Mouse (Mus musculus): ENCODE measurements around the gene Dagla. TPM values are rescaled to one million over a fixed set of nuclear protein-coding genes. Genes with fewer than 3 reads are reported as not detected.

Gene Dagla
- 1.7 and 1.9 TPM in 2 replicates for polyA plus RNA-seq (2016; fragmentation: Nextera tagmentation; extraction: Ambion mirVana)

DNA sequence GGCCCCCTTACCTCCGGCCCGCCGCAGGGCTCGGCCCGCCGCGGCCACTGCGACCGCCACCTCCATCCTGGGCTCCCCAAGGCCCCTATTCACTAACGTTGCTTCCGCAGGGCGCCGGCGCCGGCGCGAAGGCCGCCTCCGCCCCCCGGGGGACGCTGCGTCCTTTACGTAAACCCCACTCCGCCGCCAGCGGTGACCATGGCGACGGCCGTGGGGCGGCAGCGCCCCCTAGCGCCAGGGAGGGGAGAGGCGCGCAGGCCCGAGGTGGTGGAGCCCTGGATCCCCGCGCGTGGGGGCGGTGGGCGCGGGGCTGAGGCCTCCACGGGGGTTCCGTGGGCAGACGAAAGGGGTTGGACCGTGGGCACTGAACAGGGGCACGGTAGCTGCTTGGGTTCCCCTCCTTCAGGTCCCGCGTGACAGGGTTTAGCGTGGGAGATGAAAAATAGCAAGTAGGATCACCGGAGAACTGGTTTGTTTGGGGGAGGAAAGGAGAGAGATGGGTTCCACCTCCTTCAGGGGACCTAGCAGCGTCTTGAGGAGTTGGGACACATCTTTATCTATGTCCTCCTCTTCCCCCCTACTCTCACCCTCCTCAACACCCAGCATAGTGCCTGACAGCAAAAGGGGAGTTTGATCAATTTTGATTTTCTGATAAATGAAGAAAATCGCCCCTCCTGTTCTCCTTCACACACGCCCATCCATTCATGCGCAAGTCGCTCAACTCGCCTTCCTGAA, at the start of gene Dagla:
Gene Dagla (minus strand): TSS at position 68 of the 735 bp plus-strand sequence.
- 8% methylated on average over 56 of the region's 56 CpGs for WGBS
- Histone ChIP-seq H3K27ac (peak within 1 kb of the TSS; percentile 87), H3K4me1 (peaks cover 29% of the 10 kb centered on the region), H3K27me3 (ENCODE audit: poor library complexity, severe bottlenecking) (peaks cover 65% of the 10 kb centered on the region), H3K9me3 (no peaks in the 10 kb centered on the region), H3K4me3 (peak within 1 kb of the TSS; percentile 78), H3K36me3 (replicated peaks) (no peaks in the 10 kb centered on the region)
- peak; percentile 77 for DNase-seq (ENCODE audit: extremely low spot score, low spot score)

DNA sequence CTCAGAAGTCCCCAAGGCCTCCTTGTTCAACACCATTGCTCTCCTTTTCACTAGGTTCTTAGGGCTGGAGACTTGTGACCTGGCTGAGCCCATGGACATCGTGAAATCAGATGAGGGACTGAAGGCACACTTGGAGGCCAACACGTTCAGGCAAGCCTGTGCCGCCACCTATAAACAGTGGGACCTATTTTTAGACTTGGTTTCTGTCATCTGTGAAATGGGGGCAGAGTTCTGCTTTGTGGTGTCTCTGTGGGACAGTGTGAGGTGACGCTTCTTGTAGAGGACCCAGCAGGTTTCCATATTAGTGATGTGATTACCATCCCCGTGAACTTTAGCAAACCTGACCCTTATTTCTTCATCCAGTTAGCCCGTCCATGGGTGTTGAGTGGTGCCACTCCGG, 47.5 kb upstream of the Dagla start:
- Histone ChIP-seq H3K27ac (no peak overlapping the region), H3K36me3 (replicated peaks) (no peaks in the 10 kb centered on the region), H3K4me1 (peaks cover 41% of the 10 kb centered on the region), H3K9me3 (no peaks in the 10 kb centered on the region), H3K4me3 (no peak overlapping the region), H3K27me3 (ENCODE audit: poor library complexity, severe bottlenecking) (peaks cover 2% of the 10 kb centered on the region; the same call in 1 of the 2 replicates)
- DNase-seq (ENCODE audit: extremely low spot score, low spot score): no peak
- WGBS: 93% methylated on average over 7 of the region's 7 CpGs

DNA sequence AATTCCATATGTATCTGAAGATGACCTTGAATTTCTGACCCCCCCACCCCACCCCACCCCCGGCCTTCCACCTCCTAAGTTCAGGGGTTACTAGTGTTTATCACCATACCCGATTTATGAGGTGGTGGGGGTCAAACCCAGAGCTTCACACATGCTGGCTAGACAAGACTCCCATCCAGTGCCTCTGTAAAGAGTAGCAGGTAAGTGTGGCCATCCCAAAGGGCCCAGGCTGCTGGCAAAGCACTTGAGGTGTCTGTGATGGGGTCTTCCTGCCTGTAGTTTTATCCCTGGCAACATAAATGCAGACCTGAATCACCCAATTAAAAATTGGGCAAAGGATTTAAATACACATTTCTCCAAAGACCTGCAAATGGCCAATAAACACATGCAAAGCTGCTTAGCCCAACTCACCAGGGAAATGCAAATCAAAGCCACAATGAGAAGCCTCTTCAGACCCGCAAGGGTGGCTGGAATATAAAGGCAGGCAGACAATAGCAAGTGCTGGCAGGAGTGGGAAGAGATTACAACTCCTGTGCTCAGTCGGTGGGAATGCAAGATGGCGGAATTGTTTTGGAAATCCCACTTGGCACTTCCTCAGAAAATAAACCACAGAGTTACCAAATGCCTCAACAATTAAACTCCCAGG, 43.1 kb upstream of the Dagla start:
- Histone ChIP-seq H3K4me1 (peaks cover 15% of the 10 kb centered on the region), H3K27me3 (ENCODE audit: poor library complexity, severe bottlenecking) (peaks cover 26% of the 10 kb centered on the region), H3K9me3 (no peaks in the 10 kb centered on the region), H3K27ac (no peak overlapping the region), H3K4me3 (no peak overlapping the region), H3K36me3 (replicated peaks) (no peaks in the 10 kb centered on the region)
- WGBS: 42% methylated on average over 5 of the region's 5 CpGs
- no peak for DNase-seq (ENCODE audit: extremely low spot score, low spot score)

DNA sequence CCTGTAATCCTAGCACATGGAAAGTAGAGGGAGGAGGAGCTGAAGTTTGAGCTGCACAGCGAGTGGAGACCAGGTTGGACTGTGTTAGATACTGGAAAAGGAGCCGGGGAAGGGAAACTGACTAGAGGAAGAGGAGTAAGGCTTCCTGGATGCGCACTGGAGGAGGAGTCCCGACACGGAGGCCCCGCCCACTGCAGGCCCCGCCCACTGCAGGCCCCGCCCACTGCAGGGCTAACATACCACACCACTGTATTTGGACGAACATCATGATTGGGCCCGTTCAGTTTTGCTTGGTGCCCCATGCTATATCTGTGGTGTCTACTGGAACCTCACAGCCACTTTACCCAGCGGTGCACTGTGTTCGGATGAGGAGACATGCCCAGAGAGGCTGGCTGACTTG, 41.0 kb upstream of the Dagla start:
- Histone ChIP-seq H3K36me3 (replicated peaks) (no peaks in the 10 kb centered on the region), H3K4me1 (peaks cover 32% of the 10 kb centered on the region), H3K4me3 (no peak overlapping the region), H3K27me3 (ENCODE audit: poor library complexity, severe bottlenecking) (peaks cover 44% of the 10 kb centered on the region), H3K9me3 (no peaks in the 10 kb centered on the region), H3K27ac (no peak overlapping the region)
- 41% methylated on average over 12 of the region's 12 CpGs for WGBS
- DNase-seq (ENCODE audit: extremely low spot score, low spot score): no peak

DNA sequence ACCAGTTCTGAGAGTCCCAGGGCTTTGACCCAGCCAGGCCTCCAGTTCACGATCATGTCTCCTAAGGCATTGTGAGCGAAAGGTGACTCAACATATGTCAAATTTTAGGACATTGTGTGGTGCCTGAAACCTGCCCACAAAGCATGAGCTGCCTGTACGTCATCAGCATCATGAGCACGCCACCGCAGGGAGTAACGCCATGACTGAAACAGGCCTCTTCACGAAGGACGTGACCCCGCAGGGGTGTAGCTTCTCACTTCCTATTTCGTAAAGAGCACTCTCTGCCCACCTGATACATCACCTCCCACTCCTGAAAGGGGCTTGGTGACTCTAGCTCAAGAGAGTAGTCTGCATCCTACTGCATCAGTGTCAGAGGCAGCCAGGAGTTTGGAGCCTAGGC, 39.2 kb upstream of the Dagla start:
- Histone ChIP-seq H3K36me3 (replicated peaks) (no peaks in the 10 kb centered on the region), H3K4me1 (peaks cover 50% of the 10 kb centered on the region), H3K4me3 (no peak overlapping the region), H3K27me3 (ENCODE audit: poor library complexity, severe bottlenecking) (peaks cover 62% of the 10 kb centered on the region), H3K9me3 (no peaks in the 10 kb centered on the region), H3K27ac (no peak overlapping the region)
- no peak for DNase-seq (ENCODE audit: extremely low spot score, low spot score)
- 88% methylated on average over 10 of the region's 10 CpGs for WGBS

DNA sequence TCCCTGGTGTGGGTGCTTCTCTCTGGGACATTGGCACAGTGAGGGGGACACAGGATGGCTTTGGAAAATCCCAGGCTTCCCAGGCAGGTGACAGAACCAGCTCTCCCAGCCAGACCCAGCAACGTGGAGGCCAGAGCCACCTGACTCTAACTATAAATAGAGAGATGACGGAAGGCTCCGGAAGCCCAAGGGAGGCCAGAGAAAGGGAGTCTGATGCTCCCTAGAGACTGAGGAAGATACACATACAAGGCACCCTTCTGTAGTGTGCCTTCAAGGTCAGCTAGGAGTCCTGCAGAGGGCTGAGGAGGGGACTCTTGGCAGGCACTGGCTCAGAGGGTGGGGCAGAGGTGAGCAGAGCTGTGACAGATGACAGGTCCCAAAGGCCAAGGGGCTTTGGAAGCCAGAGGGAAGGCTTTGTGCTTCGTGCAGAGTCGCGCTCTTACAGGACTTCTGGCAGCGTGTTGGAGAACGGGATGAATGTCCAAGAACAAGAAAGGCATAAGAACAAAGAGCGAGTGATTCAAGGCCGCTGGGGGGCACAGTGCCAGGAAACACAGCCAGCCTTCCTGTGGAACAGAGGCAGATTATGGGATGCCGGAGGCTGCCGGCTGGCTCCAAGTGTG, 37.3 kb upstream of the Dagla start:
- Histone ChIP-seq H3K36me3 (replicated peaks) (no peaks in the 10 kb centered on the region), H3K4me1 (peaks cover 54% of the 10 kb centered on the region), H3K4me3 (no peak overlapping the region), H3K27me3 (ENCODE audit: poor library complexity, severe bottlenecking) (peaks cover 68% of the 10 kb centered on the region), H3K27ac (peak overlapping the region; percentile 58; the same call in 1 of the 2 replicates), H3K9me3 (no peaks in the 10 kb centered on the region)
- 66% methylated on average over 12 of the region's 12 CpGs for WGBS
- no peak for DNase-seq (ENCODE audit: extremely low spot score, low spot score)

DNA sequence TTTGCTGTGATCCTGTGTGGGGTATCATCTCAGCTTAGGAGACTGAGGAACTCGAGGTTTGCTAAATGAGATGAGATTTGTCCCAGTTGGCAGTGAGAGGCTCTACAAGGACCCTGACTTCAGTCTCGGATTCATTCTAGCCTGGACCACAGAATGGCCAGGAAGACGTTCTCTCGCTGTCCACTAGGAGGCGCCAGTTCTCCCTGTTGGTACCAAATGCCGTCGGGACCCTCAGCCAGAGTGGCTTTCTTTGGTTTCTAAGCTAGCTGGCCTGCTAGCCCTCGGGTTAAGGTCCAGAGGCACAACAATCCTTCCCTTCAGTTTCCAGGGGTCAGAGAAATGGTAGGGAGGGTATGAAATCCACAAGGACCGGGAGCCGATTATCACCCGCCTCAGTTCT, 36.5 kb upstream of the Dagla start:
- 16% methylated on average over 11 of the region's 11 CpGs for WGBS
- H3K27me3 ChIP-seq (ENCODE audit: poor library complexity, severe bottlenecking): peaks cover 66% of the 10 kb centered on the region
- DNase-seq (ENCODE audit: extremely low spot score, low spot score): peak; percentile 79
- no peaks in the 10 kb centered on the region for H3K9me3 ChIP-seq
- H3K27ac ChIP-seq: no peak overlapping the region; the same call in 1 of the 2 replicates
- no peaks in the 10 kb centered on the region for H3K36me3 ChIP-seq (replicated peaks)
- no peak overlapping the region for H3K4me3 ChIP-seq
- H3K4me1 ChIP-seq: peaks cover 50% of the 10 kb centered on the region

DNA sequence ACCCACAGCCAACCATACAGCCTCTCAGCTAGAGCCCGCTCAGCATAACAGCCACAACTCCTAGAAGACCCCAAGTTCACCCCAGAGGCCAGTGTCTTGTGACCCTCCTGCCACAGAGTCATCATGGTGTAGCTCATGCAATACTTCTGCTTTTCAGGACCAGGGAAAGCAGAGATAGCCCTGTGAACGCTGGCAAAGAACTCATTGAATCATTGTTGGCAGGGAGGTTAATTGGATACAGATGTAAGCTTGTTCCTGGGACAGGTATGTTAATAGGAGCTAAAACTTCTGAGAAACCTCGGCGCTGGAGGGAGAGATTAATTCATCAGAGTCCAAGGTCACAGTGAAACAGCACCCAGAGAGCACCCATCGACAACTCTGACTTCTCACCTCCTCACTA, 36.0 kb upstream of the Dagla start:
- no peak overlapping the region for H3K27ac ChIP-seq
- peaks cover 61% of the 10 kb centered on the region for H3K27me3 ChIP-seq (ENCODE audit: poor library complexity, severe bottlenecking)
- H3K4me3 ChIP-seq: no peak overlapping the region
- H3K4me1 ChIP-seq: peaks cover 45% of the 10 kb centered on the region
- H3K36me3 ChIP-seq (replicated peaks): no peaks in the 10 kb centered on the region
- DNase-seq (ENCODE audit: extremely low spot score, low spot score): no peak
- H3K9me3 ChIP-seq: no peaks in the 10 kb centered on the region
- WGBS: 43% methylated on average over 5 of the region's 5 CpGs

DNA sequence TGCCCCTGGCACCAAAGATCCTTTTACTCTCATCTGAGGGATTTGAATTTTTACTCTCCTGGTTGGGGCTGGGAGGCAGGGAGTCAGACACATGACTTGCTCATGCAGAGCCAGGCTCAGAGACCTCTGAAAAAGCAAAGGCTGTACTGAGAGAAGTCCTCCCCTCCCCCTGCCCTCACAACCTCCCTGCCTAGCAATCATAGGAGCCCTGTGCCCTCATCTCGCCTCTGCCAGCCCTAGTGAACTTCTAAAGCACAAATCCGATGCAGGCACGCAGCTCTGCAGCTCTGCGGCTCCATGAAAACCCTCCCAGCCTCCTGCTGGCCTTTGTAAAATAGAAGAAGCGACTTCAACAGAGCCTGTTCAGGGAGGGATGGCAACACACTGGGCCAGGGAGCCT, 34.6 kb upstream of the Dagla start:
- WGBS: 10% methylated on average over 5 of the region's 5 CpGs
- Histone ChIP-seq H3K9me3 (no peaks in the 10 kb centered on the region), H3K36me3 (replicated peaks) (no peaks in the 10 kb centered on the region), H3K4me3 (no peak overlapping the region), H3K4me1 (peaks cover 48% of the 10 kb centered on the region), H3K27ac (peak overlapping the region; percentile 57; the same call in 1 of the 2 replicates), H3K27me3 (ENCODE audit: poor library complexity, severe bottlenecking) (peaks cover 56% of the 10 kb centered on the region)
- no peak for DNase-seq (ENCODE audit: extremely low spot score, low spot score)

DNA sequence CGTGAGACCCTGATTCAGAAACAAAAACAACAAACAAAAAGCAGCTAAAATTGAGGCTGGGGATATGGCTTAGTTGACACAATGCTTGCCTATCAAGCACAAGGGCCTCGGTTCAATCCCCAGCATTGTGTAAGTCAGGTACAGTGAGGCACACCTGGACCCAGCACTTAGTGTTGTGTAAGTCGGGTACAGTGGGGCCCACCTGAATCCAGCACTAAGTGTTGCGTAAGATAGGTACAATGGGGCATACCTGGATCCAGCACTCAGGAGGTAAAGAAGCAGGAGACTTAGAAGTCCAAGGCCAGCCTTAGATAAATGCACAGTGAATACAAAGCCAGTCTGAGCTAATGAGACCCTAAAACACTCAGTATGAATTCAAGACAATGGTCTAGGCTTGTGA, 34.0 kb upstream of the Dagla start:
- Histone ChIP-seq H3K9me3 (no peaks in the 10 kb centered on the region), H3K4me3 (no peak overlapping the region), H3K27ac (no peak overlapping the region), H3K36me3 (replicated peaks) (no peaks in the 10 kb centered on the region), H3K27me3 (ENCODE audit: poor library complexity, severe bottlenecking) (peaks cover 55% of the 10 kb centered on the region), H3K4me1 (peaks cover 51% of the 10 kb centered on the region)
- WGBS: 76% methylated on average over 4 of the region's 4 CpGs
- no peak for DNase-seq (ENCODE audit: extremely low spot score, low spot score)

DNA sequence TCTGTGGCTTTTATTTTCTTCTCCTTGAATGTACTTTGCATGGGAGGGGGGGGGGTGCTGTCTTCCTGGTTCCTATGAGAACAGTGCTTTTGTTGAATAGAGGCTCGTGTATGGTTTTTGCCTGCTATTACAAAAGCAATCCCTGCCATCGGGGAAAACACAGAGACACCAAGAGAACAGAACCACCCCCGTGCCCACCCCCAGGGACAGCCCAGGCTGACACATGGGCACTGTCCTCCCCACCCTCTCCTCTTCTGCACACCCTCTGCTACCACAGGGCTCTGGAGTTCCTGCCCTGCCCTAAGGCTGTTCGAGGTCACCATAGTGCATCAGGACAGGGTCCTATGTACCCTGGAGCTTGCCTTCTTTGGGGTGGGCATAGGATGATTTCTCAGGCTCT, 29.8 kb upstream of the Dagla start:
- Histone ChIP-seq H3K9me3 (no peaks in the 10 kb centered on the region), H3K4me3 (no peak overlapping the region), H3K27ac (no peak overlapping the region), H3K36me3 (replicated peaks) (no peaks in the 10 kb centered on the region), H3K27me3 (ENCODE audit: poor library complexity, severe bottlenecking) (peaks cover 25% of the 10 kb centered on the region), H3K4me1 (peaks cover 24% of the 10 kb centered on the region)
- no peak for DNase-seq (ENCODE audit: extremely low spot score, low spot score)
- 76% methylated on average over 4 of the region's 4 CpGs for WGBS

DNA sequence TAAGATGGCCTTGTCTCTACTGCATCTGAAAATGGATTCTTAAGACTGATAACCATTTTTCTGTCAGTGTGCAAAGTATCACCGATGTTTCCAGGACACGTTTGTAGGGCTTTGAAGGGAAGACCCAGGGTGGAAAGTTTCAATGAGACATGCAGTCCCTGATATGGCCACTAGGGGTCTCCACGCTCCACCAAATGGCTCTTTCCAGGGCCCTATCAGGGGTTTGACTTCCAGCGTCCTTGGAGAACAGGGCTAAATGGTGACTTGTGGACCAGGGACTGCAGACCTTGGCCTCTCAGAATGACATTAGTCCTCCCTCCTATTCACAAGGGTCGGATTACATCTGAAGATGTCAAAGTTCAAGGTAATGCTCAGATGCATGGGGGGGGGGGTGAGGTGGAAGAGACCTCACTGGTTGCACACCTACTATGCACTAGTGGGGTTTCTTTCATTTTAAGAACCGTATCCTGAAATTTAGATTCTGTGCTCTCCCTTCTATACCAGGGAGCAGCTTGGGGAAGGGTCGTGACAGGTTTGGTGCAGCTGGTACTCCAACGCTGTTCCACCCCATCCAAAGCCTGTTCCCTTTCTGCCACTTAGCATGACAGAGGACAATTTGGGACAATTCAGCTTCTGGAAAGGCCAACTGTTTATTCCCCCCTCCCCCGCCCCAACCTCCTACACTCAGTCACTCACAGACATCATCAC, 29.0 kb upstream of the Dagla start:
- Histone ChIP-seq H3K36me3 (replicated peaks) (no peaks in the 10 kb centered on the region), H3K27me3 (ENCODE audit: poor library complexity, severe bottlenecking) (peaks cover 18% of the 10 kb centered on the region), H3K9me3 (no peaks in the 10 kb centered on the region), H3K4me3 (no peak overlapping the region), H3K27ac (no peak overlapping the region), H3K4me1 (peaks cover 16% of the 10 kb centered on the region)
- peak; percentile 74 for DNase-seq (ENCODE audit: extremely low spot score, low spot score)
- 46% methylated on average over 9 of the region's 9 CpGs for WGBS

Measured in forebrain, embryonic 10.5 days (tissue).